Mouse (Mus musculus) intestine, postnatal 0 days (tissue): Measurements from ENCODE around the gene Sema4g. TPM values are rescaled to one million over a fixed set of nuclear protein-coding genes. Genes with fewer than 3 reads are reported as not detected.
A peak's percentile ranks its signal among the peaks of the same experiment; 100 is the strongest.
"Not testable (repeated sequence)": the region's sequence is repeated elsewhere in the genome, so short reads cannot be mapped to it uniquely, and the experiment has no call there.

Source experiments
- ATAC-seq: fragments of 200-750 bp; cut with Nextera tagmentation; 2 replicates; pipeline ENCODE4 v1.8.0; 2017; ENCODE audit warnings: mild to moderate bottlenecking, moderate TSS enrichment, moderate library complexity
- H3K27ac ChIP-seq: fragments of 300-500 bp; sonication (generic); 2 replicates; pipeline ENCODE4 v1.5.1; 2014; ENCODE audit warnings: mild to moderate bottlenecking, low read depth, low read length, moderate library complexity
- H3K27me3 ChIP-seq: fragments of 300-500 bp; sonication (generic); replicated peaks from 2 replicates; pipeline ENCODE4 v1.6.1; 2014; ENCODE audit warnings: low read length, mixed read lengths; ENCODE audit not compliant: control insufficient read depth, insufficient read depth
- H3K36me3 ChIP-seq: fragments of 300-500 bp; sonication (generic); 2 replicates; pipeline ENCODE4 v1.6.1; 2014; ENCODE audit warnings: mild to moderate bottlenecking, moderate library complexity; ENCODE audit not compliant: control insufficient read depth, insufficient read depth
- H3K4me1 ChIP-seq: fragments of 300-500 bp; sonication (generic); replicated peaks from 2 replicates; pipeline ENCODE4 v1.6.1; 2014; ENCODE audit warnings: antibody characterized with exemption, low read length, mixed read lengths; ENCODE audit not compliant: control insufficient read depth, insufficient read depth
- H3K4me2 ChIP-seq: fragments of 300-500 bp; sonication (generic); replicated peaks from 2 replicates; pipeline ENCODE4 v1.6.1; 2014; ENCODE audit warnings: low read depth, mild to moderate bottlenecking, moderate library complexity
- H3K4me3 ChIP-seq: fragments of 300-500 bp; sonication (generic); 2 replicates; pipeline ENCODE4 v1.5.1; 2014; ENCODE audit warnings: low read depth, low read length
- H3K9ac ChIP-seq: fragments of 300-500 bp; sonication (generic); 2 replicates; pipeline ENCODE4 v1.6.1; 2014; ENCODE audit warnings: mild to moderate bottlenecking, low read depth, low read length
- H3K9me3 ChIP-seq: fragments of 300-500 bp; sonication (generic); 2 replicates; pipeline ENCODE4 v1.6.1; 2016; ENCODE audit warnings: mixed run types; ENCODE audit not compliant: control insufficient read depth
- CTCF ChIP-seq: sonication (generic); IDR thresholded peaks from 2 replicates; pipeline ENCODE4 v1.5.1; 2016; ENCODE audit warnings: low read depth, mild to moderate bottlenecking, control low read depth, antibody characterized with exemption, moderate library complexity
- WGBS: fragments of 180-500 bp; shearing (Covaris S2); extraction: QIAGEN DNeasy Blood & Tissue Kit; methylation state at CpG from one replicate; pipeline ENCODE4 v1.1.7; 2014; 5-methylcytosine and 5-hydroxymethylcytosine counted together
- polyA plus RNA-seq: library from polyadenylated mRNA; unstranded; fragments of >200 nt; fragmentation: Nextera tagmentation; extraction: Ambion mirVana; gene quantifications from 2 replicates; pipeline ENCODE4 v1.2.1, GENCODE M21; 2015

The Sema4g gene
- polyA plus RNA-seq, 1 experiment from 2014 or later, result 7.8 TPM

DNA sequence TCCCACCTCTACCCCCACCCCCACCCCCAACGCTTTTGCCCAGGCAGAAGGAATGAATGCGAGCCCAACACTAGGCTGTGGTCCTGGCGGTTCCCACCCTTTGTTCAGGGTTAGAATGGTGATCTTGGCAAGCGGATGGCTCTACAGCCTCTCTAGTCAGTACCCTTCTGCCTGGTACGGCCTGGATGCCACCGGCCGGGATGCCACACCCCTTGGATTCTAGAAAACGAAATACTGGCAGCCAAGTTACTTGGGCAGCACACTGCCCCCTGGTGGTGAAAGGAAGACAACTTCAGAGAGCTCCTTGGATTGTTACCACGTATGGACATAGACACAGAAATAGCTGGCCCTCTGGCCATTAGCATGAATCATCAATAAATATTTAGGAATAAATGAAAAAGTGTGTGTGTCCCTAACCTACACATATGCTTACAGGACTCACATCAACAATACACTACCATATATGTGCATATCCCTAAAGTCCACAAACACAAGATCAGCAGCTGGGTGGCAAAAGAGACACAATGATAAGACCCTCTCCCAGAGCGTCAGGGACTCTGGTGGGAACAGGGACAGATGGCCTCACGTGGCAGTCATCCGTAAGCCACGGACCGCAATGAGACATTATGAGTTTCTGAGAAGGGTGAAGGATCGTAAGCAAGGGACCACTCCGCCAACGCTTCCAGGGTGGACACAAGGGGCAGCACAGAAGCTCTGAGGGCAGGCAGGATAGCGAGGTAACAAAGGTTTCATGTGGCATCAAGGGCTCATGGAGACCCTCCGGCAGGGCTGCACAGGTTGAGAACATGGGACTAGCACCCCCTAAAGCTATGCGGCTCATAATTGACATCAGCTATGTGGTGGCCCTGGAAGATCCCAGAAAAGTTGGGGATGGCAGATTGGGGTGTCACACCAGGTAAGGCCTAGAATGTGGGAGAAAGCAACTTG, 42.1 kb downstream of the Sema4g start:
- H3K4me1 ChIP-seq, result no peaks in the 10 kb centered on the region; the same call in 1 of the 2 replicates
- H3K36me3 ChIP-seq, result peaks cover 29% of the 10 kb centered on the region
- TF ChIP-seq CTCF, result peak; percentile 89
- H3K9ac ChIP-seq, result no peak overlapping the region
- no peaks in the 10 kb centered on the region for H3K27me3 ChIP-seq
- WGBS, result 39% methylated on average over 20 of the region's 20 CpGs
- no peak for ATAC-seq
- H3K4me3 ChIP-seq, result peak overlapping the region; percentile 15; the same call in 1 of the 2 replicates
- peak overlapping the region; percentile 60 for H3K4me2 ChIP-seq
- H3K27ac ChIP-seq, result no peak overlapping the region
- no peaks in the 10 kb centered on the region for H3K9me3 ChIP-seq

DNA sequence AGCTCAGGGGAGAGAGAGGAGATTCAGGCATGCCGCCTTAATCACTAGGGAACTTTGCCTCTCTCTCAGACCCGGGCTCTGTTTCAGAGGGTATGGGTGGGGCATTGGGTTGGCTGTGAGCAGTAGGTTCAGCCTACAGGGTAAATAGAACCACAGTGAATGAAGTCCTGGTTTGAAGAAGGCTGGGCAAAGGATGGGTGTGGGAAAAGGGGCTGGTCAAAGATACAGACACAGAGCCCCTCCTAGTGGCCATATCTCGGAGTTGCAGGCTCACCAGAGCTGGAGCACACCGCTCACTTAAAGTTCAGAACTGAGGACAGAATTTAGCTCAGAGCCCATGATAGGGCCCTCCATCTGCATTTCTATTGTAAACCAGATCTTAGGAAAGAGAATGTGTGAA, 42.9 kb downstream of the Sema4g start:
- H3K27me3 ChIP-seq, result no peaks in the 10 kb centered on the region
- no peak overlapping the region for H3K4me2 ChIP-seq
- peak; percentile 91 for TF ChIP-seq CTCF
- no peak overlapping the region for H3K4me3 ChIP-seq
- no peak overlapping the region for H3K27ac ChIP-seq
- 14% methylated on average over 4 of the region's 4 CpGs for WGBS
- peaks cover 21% of the 10 kb centered on the region for H3K36me3 ChIP-seq
- no peaks in the 10 kb centered on the region for H3K9me3 ChIP-seq
- no peaks in the 10 kb centered on the region; the same call in 1 of the 2 replicates for H3K4me1 ChIP-seq
- H3K9ac ChIP-seq, result no peak overlapping the region
- peak; percentile 50 for ATAC-seq

DNA sequence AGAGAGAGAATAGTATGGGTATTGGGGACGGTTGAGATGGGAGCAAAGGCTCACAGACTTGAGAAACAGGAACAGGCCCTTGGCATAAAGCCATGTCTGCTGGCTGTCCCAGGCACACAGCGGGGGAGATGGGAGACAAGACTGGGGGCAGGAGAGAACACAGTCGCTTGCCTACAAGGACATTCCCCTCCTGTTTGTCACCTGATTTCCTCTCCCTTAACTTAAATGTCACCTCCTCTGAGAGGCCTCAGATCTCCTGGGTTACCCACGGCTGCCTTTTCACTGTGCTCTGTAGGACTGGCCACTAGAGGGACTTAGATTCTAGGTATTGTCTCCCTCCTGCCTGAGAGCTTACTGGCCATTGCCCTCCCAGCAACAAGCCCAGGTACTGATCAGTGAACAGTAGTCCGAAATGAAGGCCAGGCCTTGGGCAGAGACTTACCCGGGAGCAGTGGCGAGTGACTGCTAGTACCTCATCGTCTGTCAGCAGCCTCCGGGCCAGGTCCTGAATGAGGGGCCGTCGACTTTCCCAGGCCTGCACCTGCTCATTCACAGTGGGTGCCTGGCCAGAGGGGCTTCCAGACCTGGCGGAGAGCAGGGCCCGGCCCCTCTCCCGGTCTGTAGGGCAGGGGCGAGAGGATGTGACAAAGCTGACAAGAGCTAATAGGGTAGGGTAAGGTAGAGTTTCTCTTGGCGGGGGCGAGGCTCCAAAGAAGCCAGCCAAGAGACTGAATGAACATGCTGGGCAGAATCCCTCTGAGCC, 43.9 kb downstream of the Sema4g start:
- no peaks in the 10 kb centered on the region for H3K27me3 ChIP-seq
- H3K36me3 ChIP-seq, result peaks cover 12% of the 10 kb centered on the region; the same call in 1 of the 2 replicates
- no peak overlapping the region for H3K4me2 ChIP-seq
- ATAC-seq, result no peak
- no peaks in the 10 kb centered on the region; the same call in 1 of the 2 replicates for H3K4me1 ChIP-seq
- no peak overlapping the region for H3K9ac ChIP-seq
- peak; percentile 68 for TF ChIP-seq CTCF
- H3K9me3 ChIP-seq, result no peaks in the 10 kb centered on the region
- 62% methylated on average over 17 of the region's 17 CpGs for WGBS
- H3K4me3 ChIP-seq, result no peak overlapping the region
- no peak overlapping the region for H3K27ac ChIP-seq

DNA sequence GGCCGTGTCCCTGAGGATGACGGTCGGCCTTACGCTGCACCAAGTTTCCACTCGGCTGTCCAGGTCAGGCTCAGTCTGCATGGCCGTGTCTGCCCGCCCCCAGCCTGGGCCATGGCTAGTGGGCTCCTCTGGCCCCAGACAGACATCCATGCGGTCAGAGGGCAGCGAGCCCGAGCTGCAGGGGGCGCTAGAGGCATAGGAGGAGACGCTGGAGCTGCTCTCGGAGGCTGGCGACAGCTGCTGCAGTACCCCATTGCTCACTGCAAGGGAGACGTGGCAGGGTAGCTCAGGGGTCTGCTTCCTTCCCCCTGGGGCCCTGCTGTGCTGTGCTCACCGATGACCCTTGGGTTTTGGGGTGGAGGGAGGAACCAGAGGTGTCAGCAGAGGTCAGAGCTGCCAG, 48.0 kb downstream of the Sema4g start:
- H3K9me3 ChIP-seq, result no peaks in the 10 kb centered on the region
- no peak overlapping the region for H3K27ac ChIP-seq
- H3K4me3 ChIP-seq, result no peak overlapping the region
- H3K4me2 ChIP-seq, result no peak overlapping the region
- peak; percentile 83 for TF ChIP-seq CTCF
- 42% methylated on average over 15 of the region's 16 CpGs for WGBS
- no peak overlapping the region for H3K9ac ChIP-seq
- ATAC-seq, result no peak
- H3K4me1 ChIP-seq, result no peaks in the 10 kb centered on the region
- H3K27me3 ChIP-seq, result 0 out of 2 replicates have a peak, but pooled peaks cover 3% of the 10 kb centered on the region
- H3K36me3 ChIP-seq, result no peaks in the 10 kb centered on the region

DNA sequence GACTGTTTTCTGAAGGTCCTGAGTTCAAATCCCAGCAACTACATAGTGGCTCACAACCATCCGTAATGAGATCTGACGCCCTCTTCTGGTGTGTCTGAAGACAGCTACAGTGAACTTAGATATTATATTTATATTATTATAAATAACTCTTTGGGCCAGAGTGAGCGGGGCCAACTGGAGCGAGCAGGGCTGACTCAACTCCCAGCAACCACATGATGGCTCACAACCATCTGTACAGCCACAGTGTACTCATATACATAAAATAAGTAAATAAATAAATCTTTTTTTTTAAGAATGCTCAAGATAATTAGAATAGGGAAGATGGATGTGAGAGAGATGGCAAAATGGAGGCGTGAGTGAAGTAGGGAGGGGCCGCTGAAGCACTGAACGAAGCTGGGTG, 49.3 kb downstream of the Sema4g start:
- not testable (repeated sequence) for H3K9me3 ChIP-seq, ATAC-seq, H3K27ac ChIP-seq, H3K4me1 ChIP-seq, H3K36me3 ChIP-seq, H3K27me3 ChIP-seq, H3K4me2 ChIP-seq, H3K4me3 ChIP-seq, H3K9ac ChIP-seq
- WGBS, result 82% methylated on average over 7 of the region's 7 CpGs

DNA sequence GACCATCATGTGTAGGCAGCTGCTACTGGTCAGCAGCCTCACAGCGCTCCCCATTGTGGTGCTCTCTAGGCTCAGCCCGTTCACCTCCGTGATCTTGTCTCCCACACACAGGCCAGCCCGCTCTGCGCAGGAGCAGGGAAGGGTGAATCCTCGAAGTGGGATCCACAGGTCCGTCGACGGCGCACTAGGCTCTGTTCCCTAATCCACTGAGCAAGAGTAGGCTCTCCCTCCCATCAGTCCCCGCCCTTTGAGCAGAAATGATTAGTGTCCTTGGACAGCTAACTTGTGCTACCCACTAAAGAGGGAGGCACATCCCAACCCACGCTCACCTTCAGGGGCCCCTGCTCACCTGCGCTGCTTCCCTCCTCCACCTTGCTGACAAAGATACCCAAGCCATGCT, 51.3 kb downstream of the Sema4g start:
- 57% methylated on average over 13 of the region's 13 CpGs for WGBS
- Histone ChIP-seq H3K36me3 (no peaks in the 10 kb centered on the region), H3K4me1 (0 out of 2 replicates have a peak, but pooled peaks cover 3% of the 10 kb centered on the region), H3K4me2 (no peak overlapping the region), H3K9me3 (no peaks in the 10 kb centered on the region), H3K9ac (no peak overlapping the region), H3K27me3 (peaks cover 8% of the 10 kb centered on the region), H3K4me3 (no peak overlapping the region), H3K27ac (no peak overlapping the region)
- ATAC-seq, result no peak
- TF ChIP-seq CTCF, result no peak
